Mouse (Mus musculus) adrenal gland, postnatal 14 days (tissue): ENCODE data around the gene Nrbf2. TPM values are rescaled to one million over a fixed set of nuclear protein-coding genes. Genes with fewer than 3 reads are reported as not detected.

Experiments
- DNase-seq: peaks from one replicate; pipeline ENCODE4 v3.0.0; 2021; ENCODE audit warnings: mixed read lengths
- total RNA-seq: library from RNA; stranded (reverse); gene quantifications from 2 replicates; pipeline ENCODE4 v1.2.3, GENCODE M21; 2021

The Nrbf2 gene
- total RNA-seq, 1 experiment from 2014 or later = 21.8 TPM

GRCm38 (mm10) chr10:67295938-67296466, 10.9 kb upstream of the Nrbf2 start:
- no peak for DNase-seq

DNA sequence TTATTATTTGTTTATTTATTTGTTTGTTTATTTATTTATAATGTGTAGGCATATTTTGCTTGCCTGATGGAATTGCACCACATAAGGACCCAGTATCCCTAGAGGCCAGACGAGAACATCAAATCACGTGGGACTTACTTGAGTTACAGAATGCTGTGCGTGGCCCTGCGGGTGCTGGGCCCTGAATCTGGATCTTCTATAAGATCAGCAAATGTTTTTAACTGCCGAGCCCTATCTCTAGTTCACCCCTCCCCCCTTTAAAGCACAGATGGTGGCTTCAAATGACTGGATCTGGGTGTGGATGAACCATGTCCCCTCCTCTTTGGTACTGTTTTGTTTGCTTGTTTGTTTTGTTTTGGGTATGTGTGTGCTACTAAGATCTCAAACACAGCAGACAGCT, 10.2 kb upstream of the Nrbf2 start:
- no peak for DNase-seq

- DNase-seq = peak; percentile 65
These were observed 6.0 kb upstream of the Nrbf2 start for GRCm38 (mm10) chr10:67291087-67291486.

GRCm38 (mm10) chr10:67290622-67291021, 5.5 kb upstream of the Nrbf2 start:
- DNase-seq = no peak

DNA sequence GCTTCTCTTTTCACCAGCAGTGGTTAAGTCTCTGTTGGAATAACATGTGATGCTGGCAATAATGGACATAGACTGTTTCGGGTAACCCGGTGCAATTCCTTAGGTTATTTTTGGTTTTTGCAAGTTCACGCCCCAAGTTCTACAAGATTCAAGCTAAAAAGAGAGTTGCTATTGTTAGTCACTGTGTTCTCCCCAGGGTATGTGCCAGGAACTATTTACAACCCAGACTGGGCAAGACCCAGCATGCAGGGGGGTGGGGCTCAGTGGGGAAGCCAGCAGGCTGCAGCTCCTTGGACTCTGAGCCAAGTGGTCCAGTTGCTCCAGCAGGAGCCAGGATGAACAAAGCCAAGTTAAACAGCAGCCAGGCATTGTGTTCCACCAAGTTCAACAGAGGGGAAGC, 2.8 kb upstream of the Nrbf2 start:
- DNase-seq = peak; percentile 79

DNA sequence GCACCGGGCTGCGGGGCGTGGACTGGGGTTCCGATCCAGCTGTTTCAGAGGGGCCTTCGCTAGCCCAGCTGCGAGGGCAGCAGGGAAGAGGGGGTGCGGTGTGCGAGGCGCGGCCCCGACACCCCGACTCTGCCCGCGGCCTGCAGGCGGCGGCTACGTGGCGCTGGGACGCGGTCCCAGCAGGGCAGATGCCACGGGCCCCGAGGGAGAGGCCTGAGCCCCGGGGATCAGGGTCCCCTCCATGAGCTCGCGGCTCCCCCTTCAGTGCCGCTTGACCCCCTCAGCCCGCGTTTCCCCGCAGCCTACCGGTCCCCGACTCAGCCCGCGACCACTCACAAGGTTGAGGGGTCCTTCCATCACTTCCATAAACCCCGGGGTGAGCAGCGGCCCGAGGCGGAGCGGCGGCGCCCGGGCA, 337 bp downstream of the Nrbf2 start:
- DNase-seq = peak; percentile 68

DNA sequence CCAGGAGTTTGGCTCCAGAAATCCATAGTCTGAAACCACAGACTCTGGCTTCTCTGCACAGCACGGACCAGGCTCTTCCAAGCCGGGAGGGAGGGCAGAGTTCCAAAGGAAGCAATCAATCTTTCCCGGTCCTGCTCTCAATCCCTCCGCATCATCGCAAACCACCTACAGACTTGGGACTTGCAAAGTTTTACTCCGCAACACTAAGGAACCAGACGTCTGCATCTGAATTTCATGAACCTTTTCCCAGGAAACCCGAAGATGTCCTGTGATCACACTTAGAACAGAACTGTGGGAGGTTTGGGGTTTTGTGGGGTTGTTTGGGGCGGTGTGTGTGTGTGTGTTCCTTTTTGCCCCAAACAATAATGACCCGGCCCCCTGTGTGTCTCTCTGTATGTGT, 794 bp downstream of the Nrbf2 start:
- DNase-seq = peak; percentile 77

DNA sequence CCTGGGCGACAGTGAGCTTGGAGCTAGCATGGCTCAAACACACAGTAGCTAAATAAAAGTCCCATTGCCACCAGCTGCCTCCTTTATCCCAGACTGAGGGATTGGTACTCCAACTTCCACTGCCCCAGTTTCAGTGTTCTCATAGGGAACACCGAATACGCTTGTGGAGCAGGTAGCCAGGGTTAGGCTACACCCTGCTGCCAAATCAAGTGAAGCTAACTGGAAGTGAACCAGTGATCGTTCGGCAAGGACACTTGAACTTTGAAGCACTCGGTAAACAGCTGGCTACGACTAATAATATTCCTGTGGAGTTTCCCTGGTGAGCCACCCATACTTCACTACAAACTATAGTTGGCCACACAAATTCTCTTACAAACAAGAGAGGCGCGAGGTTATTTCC, 1.6 kb downstream of the Nrbf2 start:
- peak; percentile 30 for DNase-seq

GRCm38 (mm10) chr10:67282531-67282930, 2.6 kb downstream of the Nrbf2 start:
- DNase-seq = no peak

DNA sequence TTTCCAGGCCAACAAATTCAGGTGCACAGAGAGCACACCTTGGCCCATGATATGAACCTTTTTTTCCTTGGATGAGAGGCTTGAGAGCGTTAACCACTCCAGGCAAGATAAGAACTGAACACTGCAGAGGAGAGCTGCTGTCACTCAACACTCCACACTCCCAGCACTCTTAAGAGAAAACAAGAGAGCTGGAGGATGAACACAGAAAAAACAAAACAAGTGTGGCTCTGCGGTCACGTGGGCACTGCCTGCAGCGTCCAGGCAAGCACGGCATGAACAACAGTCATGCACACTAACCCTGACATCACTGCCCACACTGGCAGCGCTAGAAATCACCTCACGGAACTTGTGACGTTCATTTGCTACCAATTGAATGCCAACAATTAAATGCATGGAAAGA, 3.3 kb downstream of the Nrbf2 start:
- no peak for DNase-seq

- no peak for DNase-seq
These were observed 9.2 kb downstream of the Nrbf2 start for GRCm38 (mm10) chr10:67275916-67276315.

GRCm38 (mm10) chr10:67264852-67265251, 20.3 kb downstream of the Nrbf2 start:
- peak; percentile 72 for DNase-seq

DNA sequence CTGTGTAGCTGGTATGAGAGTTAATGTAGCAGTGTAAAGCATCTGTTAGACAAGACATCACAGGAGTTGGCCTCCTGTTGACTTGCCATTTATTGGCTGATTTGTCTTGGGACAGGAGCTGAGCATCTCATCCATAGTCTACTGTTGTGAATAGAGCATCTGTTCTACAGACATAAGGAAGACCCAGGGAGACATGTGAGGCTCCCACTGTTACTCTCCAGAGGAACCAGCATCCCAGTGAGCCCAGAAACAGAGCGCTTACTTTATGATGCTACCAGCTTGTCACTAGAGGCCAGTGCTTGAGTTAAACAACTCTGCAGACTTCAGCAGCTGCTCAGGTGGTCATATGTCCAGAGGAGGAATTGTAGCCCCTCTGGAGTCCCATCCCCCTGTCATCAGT, 32.0 kb downstream of the Nrbf2 start:
- no peak for DNase-seq

DNA sequence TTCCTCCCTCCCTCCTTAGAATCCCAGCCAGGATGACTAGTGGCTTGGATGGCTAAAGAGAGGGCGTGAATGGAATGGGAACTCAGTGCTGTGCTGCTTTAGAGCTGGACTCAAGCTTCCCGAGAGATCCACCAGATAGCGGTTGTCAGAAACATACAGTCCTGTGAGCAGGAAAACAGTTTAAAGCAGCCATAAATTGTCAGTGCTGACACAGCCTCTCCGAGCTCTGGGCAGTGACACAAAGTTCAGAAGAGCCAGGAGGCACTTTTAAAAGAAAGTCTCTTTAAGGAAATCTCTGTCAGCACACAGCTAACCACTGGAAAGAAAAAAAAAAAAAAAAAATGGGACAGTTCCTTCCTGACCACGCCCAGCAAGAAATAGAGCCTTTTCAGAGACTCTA, 32.8 kb downstream of the Nrbf2 start:
- DNase-seq = no peak

DNA sequence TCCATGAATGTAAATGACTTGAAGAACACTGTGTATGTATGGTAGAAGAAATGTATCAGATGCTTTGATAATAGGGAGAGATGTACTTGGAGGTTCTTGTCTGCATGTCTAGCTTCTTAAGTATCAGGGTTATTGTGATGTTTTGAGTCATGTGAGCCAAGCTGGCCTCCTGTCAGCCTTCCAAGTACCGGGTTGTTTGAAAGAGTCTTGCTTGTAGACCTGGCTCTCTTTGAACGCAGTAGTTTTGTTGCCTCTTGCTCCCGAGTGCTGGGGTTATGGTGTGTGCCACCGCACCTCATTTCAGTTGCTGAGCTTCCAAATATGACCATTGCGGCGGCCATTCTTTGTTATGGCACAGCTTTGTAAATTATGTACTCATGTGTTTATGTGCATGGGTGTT, 34.3 kb downstream of the Nrbf2 start:
- DNase-seq = no peak

- peak; percentile 40 for DNase-seq
These were observed 35.6 kb downstream of the Nrbf2 start for GRCm38 (mm10) chr10:67249486-67249885.

DNA sequence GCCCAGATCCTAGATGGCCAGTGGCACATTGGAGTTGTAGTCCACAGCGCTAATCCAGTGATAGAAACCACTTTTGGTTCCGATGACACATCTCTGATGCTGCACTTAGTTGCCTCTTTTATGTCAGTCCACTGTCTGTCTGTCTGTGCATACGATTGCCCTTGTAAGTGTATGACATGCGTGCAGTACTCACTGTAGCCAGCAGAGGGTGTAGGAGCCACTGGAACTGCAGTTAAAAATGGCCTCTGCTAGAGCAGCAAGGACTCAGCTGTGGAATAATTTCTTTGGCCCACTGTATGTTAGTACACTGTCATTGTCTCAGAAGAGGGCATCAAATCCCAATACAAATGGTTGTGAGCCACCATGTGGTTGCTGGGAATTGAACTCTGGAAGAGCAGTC, 38.0 kb downstream of the Nrbf2 start:
- DNase-seq = peak; percentile 72

- no peak for DNase-seq
These were observed 54.7 kb downstream of the Nrbf2 start for GRCm38 (mm10) chr10:67230439-67230838.

DNA sequence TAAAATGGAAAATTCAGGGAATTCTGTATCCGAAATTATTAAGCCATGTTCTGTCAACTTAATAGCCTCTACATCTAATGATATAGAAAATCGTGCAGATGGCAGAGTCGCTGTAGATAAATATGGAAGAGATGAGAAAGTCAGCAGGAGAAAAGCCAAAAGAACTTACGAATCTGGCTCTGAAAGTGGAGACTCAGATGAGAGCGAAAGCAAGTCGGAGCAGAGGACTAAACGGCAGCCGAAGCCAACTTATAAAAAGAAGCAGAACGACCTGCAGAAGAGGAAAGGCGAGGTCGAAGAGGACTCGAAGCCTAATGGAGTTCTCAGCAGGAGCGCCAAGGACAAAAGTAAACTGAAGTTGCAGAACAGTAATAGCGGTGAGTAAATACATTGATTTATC, 58.6 kb downstream of the Nrbf2 start:
- DNase-seq = no peak

DNA sequence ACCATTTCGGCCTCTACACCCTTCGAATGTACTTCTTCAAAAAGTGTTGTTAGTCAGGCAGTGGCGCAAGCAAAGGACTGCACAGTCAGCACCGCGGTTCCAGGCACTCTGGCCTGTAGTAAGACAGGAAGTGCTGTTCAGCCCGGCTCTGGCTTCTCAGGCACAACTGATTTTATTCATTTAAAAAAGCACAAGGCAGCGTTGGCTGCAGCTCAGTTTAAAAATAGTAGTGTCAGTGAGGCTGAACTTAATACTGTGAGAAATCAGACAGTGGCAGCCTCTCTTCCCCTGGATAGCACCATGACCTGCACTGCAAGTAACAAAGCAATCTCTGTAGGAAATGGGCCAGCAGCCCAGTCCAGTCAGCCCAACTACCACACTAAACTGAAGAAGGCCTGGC, 59.0 kb downstream of the Nrbf2 start:
- peak; percentile 42 for DNase-seq

GRCm38 (mm10) chr10:67225528-67225927, 59.6 kb downstream of the Nrbf2 start:
- no peak for DNase-seq

DNA sequence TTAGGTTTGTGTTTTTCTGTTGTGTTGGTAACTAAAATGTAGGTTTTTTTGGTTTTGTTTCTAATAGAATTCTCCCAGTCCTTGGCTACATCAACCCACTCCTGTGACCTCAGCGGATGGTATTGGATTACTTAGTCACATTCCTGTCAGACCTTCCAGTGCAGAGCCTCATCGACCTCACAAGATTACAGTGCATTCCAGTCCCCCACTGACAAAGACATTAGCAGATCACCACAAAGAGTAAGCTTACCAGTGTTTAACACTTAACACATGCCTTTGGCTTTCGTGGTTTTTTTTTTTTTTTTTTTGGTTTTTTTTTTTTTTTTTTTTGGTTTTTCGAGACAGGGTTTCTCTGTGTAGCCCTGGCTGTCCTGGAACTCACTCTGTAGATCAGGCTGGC, 61.2 kb downstream of the Nrbf2 start:
- no peak for DNase-seq

GRCm38 (mm10) chr10:67221284-67221683, 63.8 kb downstream of the Nrbf2 start:
- no peak for DNase-seq

DNA sequence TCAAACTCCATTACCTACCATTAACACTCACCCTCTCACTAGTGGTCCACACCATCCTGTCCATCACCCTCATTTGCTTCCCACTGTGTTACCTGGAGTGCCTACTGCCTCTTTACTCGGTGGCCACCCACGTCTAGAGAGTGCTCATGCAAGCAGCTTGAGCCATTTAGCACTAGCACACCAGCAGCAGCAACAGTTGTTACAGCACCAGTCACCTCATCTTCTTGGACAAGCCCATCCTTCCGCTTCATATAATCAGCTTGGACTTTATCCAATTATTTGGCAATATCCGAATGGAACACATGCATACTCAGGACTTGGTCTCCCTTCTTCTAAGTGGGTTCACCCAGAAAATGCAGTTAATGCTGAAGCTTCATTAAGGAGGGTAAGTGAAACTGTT, 64.9 kb downstream of the Nrbf2 start:
- DNase-seq = no peak

- DNase-seq = no peak
These were observed 66.1 kb downstream of the Nrbf2 start for GRCm38 (mm10) chr10:67218873-67219565.
